8 mouse cellular contexts compared by ENCODE assay signal in the genomic region with DNA sequence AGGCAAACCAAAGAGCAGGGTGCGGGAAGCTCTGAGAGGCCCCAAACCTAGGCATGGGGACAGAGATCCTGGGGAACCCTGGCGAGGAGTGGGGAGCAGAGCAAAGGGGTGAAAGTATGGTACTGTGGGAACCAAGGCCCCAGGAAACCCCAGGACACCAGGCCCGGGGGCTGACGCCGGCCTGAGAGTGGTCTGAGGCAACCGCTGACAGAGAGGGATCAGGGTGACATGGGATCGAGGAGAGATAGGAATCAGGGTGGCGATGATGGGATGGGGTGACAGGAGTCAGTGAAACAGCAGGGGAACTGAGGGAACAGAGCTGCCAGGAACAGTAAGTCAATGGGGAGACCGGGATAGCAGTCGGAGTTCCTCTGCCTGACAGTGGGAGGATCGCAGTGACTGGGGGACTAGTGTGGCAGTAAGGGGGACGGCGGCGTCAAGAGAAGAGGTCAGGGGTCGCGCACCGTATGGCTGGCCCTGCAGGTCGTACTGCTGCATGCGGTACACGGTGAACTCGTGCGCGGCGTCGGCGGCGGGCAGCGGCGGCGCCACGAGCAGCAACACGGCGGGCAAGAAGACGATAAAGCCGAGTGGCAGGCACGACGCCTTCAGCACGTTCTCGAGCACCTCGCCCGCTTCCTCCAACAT. TPM values are rescaled to one million over a fixed set of nuclear protein-coding genes. Genes with fewer than 3 reads are reported as not detected.
A peak's percentile ranks its signal among the peaks of the same experiment; 100 is the strongest.
DNase-seq lines count a peak whose midpoint lies in the region; ATAC-seq and TF ChIP-seq lines count a peak whose summit lies in the region.

No protein-coding gene starts in this region.

- H3K36me3 ChIP-seq in neural tube, embryonic 11.5 days (ENCODE audit: control insufficient read depth, insufficient read depth, low read length) = peaks cover 16% of the 10 kb centered on the region
- H3K36me3 ChIP-seq in hindbrain, embryonic 16.5 days (ENCODE audit: control insufficient read depth, insufficient read depth, low read length) = peaks cover 14% of the 10 kb centered on the region
- peaks cover 22% of the 10 kb centered on the region for H3K36me3 ChIP-seq in midbrain, postnatal 0 days (ENCODE audit: insufficient read depth, low read length)

- DNase-seq in frontal cortex, adult 2 months (ENCODE audit: extremely low spot score in 1 of 2, low spot score in 1 of 2) = no peak
- DNase-seq in neural tube, embryonic 11.5 days (ENCODE audit: low spot score) = no peak
- DNase-seq in neural tube, embryonic 10.5 days (ENCODE audit: extremely low spot score, low spot score) = no peak
- DNase-seq in midbrain, postnatal 0 days (ENCODE audit: low spot score) = peak; percentile 22
- DNase-seq in c-Kit-positive CD71-positive TER-119-positive erythroid progenitor cells, embryonic 14.5 days (ENCODE audit: low spot score) = no peak
- no peak for DNase-seq in urinary bladder, adult 2 months (ENCODE audit: low spot score)

- peak overlapping the region; percentile 98 for H3K4me2 ChIP-seq in neural tube, embryonic 11.5 days (ENCODE audit: low read depth)
- H3K4me2 ChIP-seq in hindbrain, embryonic 16.5 days (ENCODE audit: low read length) = peak overlapping the region; percentile 98
- peak overlapping the region; percentile 91 for H3K4me2 ChIP-seq in midbrain, postnatal 0 days (ENCODE audit: low read depth, low read length, poor library complexity, severe bottlenecking)

- H3K27ac ChIP-seq in neural tube, embryonic 11.5 days (ENCODE audit: low read depth, low read length) = peak overlapping the region; percentile 50
- H3K27ac ChIP-seq in hindbrain, embryonic 16.5 days (ENCODE audit: low read depth, low read length) = peak overlapping the region; percentile 79
- peak overlapping the region; percentile 78 for H3K27ac ChIP-seq in midbrain, postnatal 0 days (ENCODE audit: low read depth, low read length)

- no peaks in the 10 kb centered on the region for H3K9me3 ChIP-seq in neural tube, embryonic 11.5 days (ENCODE audit: control insufficient read depth, low read length)
- H3K9me3 ChIP-seq in hindbrain, embryonic 16.5 days (ENCODE audit: control insufficient read depth, low read length) = no peaks in the 10 kb centered on the region
- no peaks in the 10 kb centered on the region for H3K9me3 ChIP-seq in midbrain, postnatal 0 days (ENCODE audit: low read length)

- peak overlapping the region; percentile 82 for H3K9ac ChIP-seq in neural tube, embryonic 11.5 days (ENCODE audit: low read length)
- peak overlapping the region; percentile 78 for H3K9ac ChIP-seq in hindbrain, embryonic 16.5 days (ENCODE audit: low read depth, low read length)
- peak overlapping the region; percentile 83 for H3K9ac ChIP-seq in midbrain, postnatal 0 days (replicated peaks; ENCODE audit: low read length, poor library complexity, severe bottlenecking)

- ATAC-seq in frontal cortex, adult (ENCODE audit: low TSS enrichment) = peak; percentile 5; the same call in 1 of the 2 replicates
- ATAC-seq in neural tube, embryonic 11.5 days (ENCODE audit: insufficient read depth, low FRiP score, low TSS enrichment) = peak; percentile 39
- peak; percentile 22 for ATAC-seq in hindbrain, embryonic 16.5 days
- peak; percentile 33 for ATAC-seq in midbrain, postnatal 0 days (ENCODE audit: low FRiP score)

- no peaks in the 10 kb centered on the region for H3K27me3 ChIP-seq in neural tube, embryonic 11.5 days (ENCODE audit: control insufficient read depth, insufficient read depth, low read length)
- H3K27me3 ChIP-seq in hindbrain, embryonic 16.5 days (replicated peaks; ENCODE audit: control insufficient read depth, insufficient read depth, low read length) = no peaks in the 10 kb centered on the region
- no peaks in the 10 kb centered on the region for H3K27me3 ChIP-seq in midbrain, postnatal 0 days (ENCODE audit: insufficient read depth, low read length)

- H3K4me3 ChIP-seq in neural tube, embryonic 11.5 days (ENCODE audit: low read depth, low read length) = peak overlapping the region; percentile 84
- peak overlapping the region; percentile 77 for H3K4me3 ChIP-seq in hindbrain, embryonic 16.5 days (ENCODE audit: low read length)
- peak overlapping the region; percentile 69 for H3K4me3 ChIP-seq in midbrain, postnatal 0 days (ENCODE audit: low read depth, low read length)

- peaks cover 15% of the 10 kb centered on the region for H3K4me1 ChIP-seq in neural tube, embryonic 11.5 days (ENCODE audit: control insufficient read depth, insufficient read depth, low read length)
- H3K4me1 ChIP-seq in hindbrain, embryonic 16.5 days (ENCODE audit: control insufficient read depth, insufficient read depth, low read depth, low read length) = peaks cover 24% of the 10 kb centered on the region
- peaks cover 6% of the 10 kb centered on the region; the same call in 1 of the 2 replicates for H3K4me1 ChIP-seq in midbrain, postnatal 0 days (ENCODE audit: insufficient read depth, low read length)

- WGBS in neural tube, embryonic 11.5 days = 1% methylated on average over 39 of the region's 41 CpGs
- WGBS in hindbrain, embryonic 16.5 days = 5% methylated on average over 19 of the region's 41 CpGs
- WGBS in midbrain, postnatal 0 days = 2% methylated on average over 40 of the region's 41 CpGs

- no peak for TF ChIP-seq CTCF in midbrain, postnatal 0 days (IDR thresholded peaks at IDR 0.05)

RNA-seq across cellular contexts. Expression of a gene that starts 0.5 kb away (rescaled TPM):
- polyA plus RNA-seq in frontal cortex, adult 2 months (2012; rRNA removed) = 120 and 134 TPM in 2 replicates
- 66.2 and 74.2 TPM in 2 replicates for polyA plus RNA-seq in neural tube, embryonic 11.5 days (2014; fragmentation: Nextera tagmentation; extraction: Ambion mirVana)
- 68.9 and 82.7 TPM in 2 replicates for polyA plus RNA-seq in hindbrain, embryonic 16.5 days (2015; fragmentation: Nextera tagmentation; extraction: Ambion mirVana)
- 83.0 and 93.1 TPM in 2 replicates for total RNA-seq in midbrain, postnatal 0 days (2014; rRNA removed)
- polyA plus RNA-seq in midbrain, postnatal 0 days (2015; fragmentation: Nextera tagmentation; extraction: Ambion mirVana) = 58.1 and 63.3 TPM in 2 replicates
- polyA plus RNA-seq in urinary bladder, adult 2 months (2012; rRNA removed) = 79.9 and 89.6 TPM in 2 replicates

RNA-seq across cellular contexts. Expression of a gene that starts 4.2 kb away (rescaled TPM):
- 0.94 and 1.1 TPM in 2 replicates for polyA plus RNA-seq in frontal cortex, adult 2 months (2012; rRNA removed)
- polyA plus RNA-seq in neural tube, embryonic 11.5 days (2014; fragmentation: Nextera tagmentation; extraction: Ambion mirVana) = 0.45 and 0.58 TPM in 2 replicates
- polyA plus RNA-seq in hindbrain, embryonic 16.5 days (2015; fragmentation: Nextera tagmentation; extraction: Ambion mirVana) = 0.65 and 0.79 TPM in 2 replicates
- 0.09 and 0.16 TPM in 2 replicates for total RNA-seq in midbrain, postnatal 0 days (2014; rRNA removed)
- 0.40 and 0.41 TPM in 2 replicates for polyA plus RNA-seq in midbrain, postnatal 0 days (2015; fragmentation: Nextera tagmentation; extraction: Ambion mirVana)
- 2.2 and 2.3 TPM in 2 replicates for polyA plus RNA-seq in urinary bladder, adult 2 months (2012; rRNA removed)

RNA-seq across cellular contexts. Expression of a gene that starts 13.2 kb away (rescaled TPM):
- polyA plus RNA-seq in frontal cortex, adult 2 months (2012; rRNA removed) = 345 and 388 TPM in 2 replicates
- 10.6 and 11.1 TPM in 2 replicates for polyA plus RNA-seq in neural tube, embryonic 11.5 days (2014; fragmentation: Nextera tagmentation; extraction: Ambion mirVana)
- 60.1 and 63.6 TPM in 2 replicates for polyA plus RNA-seq in hindbrain, embryonic 16.5 days (2015; fragmentation: Nextera tagmentation; extraction: Ambion mirVana)
- 142 and 206 TPM in 2 replicates for total RNA-seq in midbrain, postnatal 0 days (2014; rRNA removed)
- polyA plus RNA-seq in midbrain, postnatal 0 days (2015; fragmentation: Nextera tagmentation; extraction: Ambion mirVana) = 61.5 and 74.0 TPM in 2 replicates
- polyA plus RNA-seq in urinary bladder, adult 2 months (2012; rRNA removed) = 0.44 and 0.49 TPM in 2 replicates

RNA-seq across cellular contexts. Expression of a gene that starts 28.3 kb away (rescaled TPM):
- 2.9 and 3.7 TPM in 2 replicates for polyA plus RNA-seq in frontal cortex, adult 2 months (2012; rRNA removed)
- 0.41 TPM in 2 replicates for polyA plus RNA-seq in neural tube, embryonic 11.5 days (2014; fragmentation: Nextera tagmentation; extraction: Ambion mirVana)
- polyA plus RNA-seq in hindbrain, embryonic 16.5 days (2015; fragmentation: Nextera tagmentation; extraction: Ambion mirVana) = 0.81 and 1.1 TPM in 2 replicates
- total RNA-seq in midbrain, postnatal 0 days (2014; rRNA removed) = 0.94 and 2.1 TPM in 2 replicates
- polyA plus RNA-seq in midbrain, postnatal 0 days (2015; fragmentation: Nextera tagmentation; extraction: Ambion mirVana) = 1.1 and 1.2 TPM in 2 replicates
- 16.1 and 16.2 TPM in 2 replicates for polyA plus RNA-seq in urinary bladder, adult 2 months (2012; rRNA removed)

RNA-seq across cellular contexts. Expression of a gene that starts 40.3 kb away (rescaled TPM):
- polyA plus RNA-seq in frontal cortex, adult 2 months (2012; rRNA removed) = 39.6 and 47.7 TPM in 2 replicates
- 16.8 TPM in 2 replicates for polyA plus RNA-seq in neural tube, embryonic 11.5 days (2014; fragmentation: Nextera tagmentation; extraction: Ambion mirVana)
- polyA plus RNA-seq in hindbrain, embryonic 16.5 days (2015; fragmentation: Nextera tagmentation; extraction: Ambion mirVana) = 24.5 and 34.5 TPM in 2 replicates
- total RNA-seq in midbrain, postnatal 0 days (2014; rRNA removed) = 16.2 and 17.4 TPM in 2 replicates
- 19.1 and 21.3 TPM in 2 replicates for polyA plus RNA-seq in midbrain, postnatal 0 days (2015; fragmentation: Nextera tagmentation; extraction: Ambion mirVana)
- polyA plus RNA-seq in urinary bladder, adult 2 months (2012; rRNA removed) = 28.4 and 67.0 TPM in 2 replicates
